Mouse (Mus musculus): ENCODE data around the gene Csrp2. TPM values are rescaled to one million over a fixed set of nuclear protein-coding genes. Genes with fewer than 3 reads are reported as not detected.

Csrp2 gene
- polyA plus RNA-seq (2015; fragmentation: Nextera tagmentation; extraction: Ambion mirVana), result 114 and 125 TPM in 2 replicates

DNA sequence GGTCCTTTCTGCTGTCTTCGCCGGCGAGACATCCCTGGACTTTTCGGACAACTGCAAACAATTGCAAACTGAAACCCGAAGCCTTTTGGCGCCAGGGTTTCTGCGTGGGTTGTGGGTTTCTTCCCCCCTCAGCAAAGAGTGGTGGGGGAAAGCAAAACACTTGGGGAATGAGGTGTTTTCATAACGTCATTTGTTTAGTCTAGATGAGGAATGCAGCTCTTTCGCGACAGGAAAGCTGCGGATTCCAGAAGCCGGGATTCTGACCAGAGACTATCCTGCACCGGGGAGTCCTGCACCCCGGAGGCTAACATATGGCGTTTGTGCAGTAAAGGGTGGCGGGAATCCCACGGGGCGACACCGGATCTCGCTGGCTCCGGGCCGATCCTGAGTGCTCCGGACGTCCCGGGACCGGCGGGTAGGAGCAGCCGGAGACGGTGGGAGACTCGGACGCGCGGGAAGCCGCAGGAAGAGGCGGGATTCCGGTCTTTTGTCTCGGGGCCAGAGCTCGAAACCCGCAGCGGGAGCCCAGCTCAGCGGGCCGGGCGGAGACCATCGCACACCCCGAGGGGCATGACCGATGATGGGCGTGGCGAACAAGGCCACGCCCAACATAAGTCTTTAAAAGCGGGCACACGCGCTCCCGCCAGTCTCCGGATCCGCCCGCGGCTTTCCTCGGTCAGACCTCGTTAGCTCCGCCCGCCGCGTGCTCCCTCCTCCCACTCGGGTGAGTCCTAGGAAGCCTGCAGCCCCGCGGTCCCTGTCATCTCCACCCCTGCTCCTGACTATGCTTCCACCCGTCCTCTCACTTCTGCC lies at the start of gene Csrp2:
Gene Csrp2, plus strand, starts transcription at position 259 of the 813 bp plus-strand sequence.

Other genes starting within 250 kb of the Csrp2 start
- gene E2f7, start 174.3 kb upstream of the Csrp2 start, polyA plus RNA-seq (2015; fragmentation: Nextera tagmentation; extraction: Ambion mirVana), result 3.1 and 5.5 TPM in 2 replicates
- 43.9 and 46.2 TPM in 2 replicates for gene Zdhhc17, start 90.4 kb downstream of the Csrp2 start, polyA plus RNA-seq (2015; fragmentation: Nextera tagmentation; extraction: Ambion mirVana)
- 14.6 and 15.3 TPM in 2 replicates for gene Osbpl8, start 245.0 kb downstream of the Csrp2 start, polyA plus RNA-seq (2015; fragmentation: Nextera tagmentation; extraction: Ambion mirVana)